8 mouse cellular contexts compared by ENCODE assay signal in genomic region chr7:110629892-110630666, GRCm38 (mm10). TPM values are rescaled to one million over a fixed set of nuclear protein-coding genes. Genes with fewer than 3 reads are reported as not detected.
DNase-seq lines count a peak whose midpoint lies in the region; ATAC-seq lines count a peak whose summit lies in the region.

No protein-coding gene starts in this region.

- H3K27ac ChIP-seq in hindbrain, embryonic 13.5 days = no peak overlapping the region

- H3K4me1 ChIP-seq in hindbrain, embryonic 13.5 days (replicated peaks) = peaks cover 56% of the 10 kb centered on the region

- H3K27me3 ChIP-seq in hindbrain, embryonic 13.5 days = peaks cover 77% of the 10 kb centered on the region

- peak overlapping the region; percentile 41 for H3K4me3 ChIP-seq in hindbrain, embryonic 13.5 days

- peak overlapping the region; percentile 77 for H3K4me2 ChIP-seq in hindbrain, embryonic 13.5 days

- peak; percentile 88 for ATAC-seq in hindbrain, embryonic 13.5 days (ENCODE audit: low FRiP score)

- DNase-seq in Muller cell, postnatal 12 days (ENCODE audit: inconsistent ontology term) = peak; percentile 96
- DNase-seq in cerebellum, adult 9-10 months = peak; percentile 88
- peak; percentile 73 to 75 for DNase-seq in frontal cortex, postnatal 14 days (ENCODE audit: low spot score in 2 of 2)
- peak; percentile 77 to 83 for DNase-seq in layer of hippocampus, postnatal 36 days
- peak; percentile 89 for DNase-seq in lung, postnatal 36 days
- peak; percentile 91 for DNase-seq in retina, postnatal 1 day
- DNase-seq in thymus, postnatal 4 days = peak; percentile 91

- no peaks in the 10 kb centered on the region for H3K36me3 ChIP-seq in hindbrain, embryonic 13.5 days

- WGBS in hindbrain, embryonic 13.5 days = under 1% methylated on average over 27 of the region's 36 CpGs

- H3K9ac ChIP-seq in hindbrain, embryonic 13.5 days = peak overlapping the region; percentile 62

- no peaks in the 10 kb centered on the region for H3K9me3 ChIP-seq in hindbrain, embryonic 13.5 days

RNA-seq across cellular contexts. Expression of gene Adm, which starts 2.6 kb away (rescaled TPM):
- 3.0 and 3.9 TPM in 2 replicates for polyA plus RNA-seq in hindbrain, embryonic 13.5 days (2015; fragmentation: Nextera tagmentation; extraction: Ambion mirVana)
- 1 to 10 TPM; 1.8 to 2.4 TPM for total RNA-seq in layer of hippocampus, postnatal 36 days (2021)

RNA-seq across cellular contexts. Expression of gene Sbf2, which starts 15.4 kb away (rescaled TPM):
- 60.3 and 62.1 TPM in 2 replicates for polyA plus RNA-seq in hindbrain, embryonic 13.5 days (2015; fragmentation: Nextera tagmentation; extraction: Ambion mirVana)
- total RNA-seq in layer of hippocampus, postnatal 36 days (2021) = 10 to 100 TPM; 71.2 to 91.3 TPM
